Mouse (Mus musculus): ENCODE data around the gene Mslnl. TPM values are rescaled to one million over a fixed set of nuclear protein-coding genes. Genes with fewer than 3 reads are reported as not detected.

Gene Mslnl
- polyA plus RNA-seq, 1 experiment from 2014 or later: not detected

- peak; percentile 85 for ATAC-seq
- H3K9me3 ChIP-seq (ENCODE audit: control insufficient read depth): no peaks in the 10 kb centered on the region
- H3K27ac ChIP-seq (ENCODE audit: low read depth, low read length): no peak within 1 kb of the TSS
- peak within 1 kb of the TSS; percentile 80 for H3K4me3 ChIP-seq (ENCODE audit: low read depth, low read length)
- H3K9ac ChIP-seq (ENCODE audit: low read depth, low read length): peak within 1 kb of the TSS; percentile 86
- H3K27me3 ChIP-seq (replicated peaks; ENCODE audit: control insufficient read depth, insufficient read depth, low read length): 0 out of 2 replicates have a peak, but pooled peaks cover 5% of the 10 kb centered on the region
- peak within 1 kb of the TSS; percentile 77 for H3K4me2 ChIP-seq (replicated peaks; ENCODE audit: low read depth)
- TF ChIP-seq CTCF (IDR thresholded peaks at IDR 0.05; ENCODE audit: low read depth): peak; percentile 99
- H3K36me3 ChIP-seq (ENCODE audit: control insufficient read depth, insufficient read depth): peaks cover 15% of the 10 kb centered on the region; the same call in 1 of the 2 replicates
- peaks cover 7% of the 10 kb centered on the region; the same call in 1 of the 2 replicates for H3K4me1 ChIP-seq (replicated peaks; ENCODE audit: control insufficient read depth, insufficient read depth, low read length)
- WGBS: under 1% methylated on average over 37 of the region's 37 CpGs
Observed at GRCm38 (mm10) chr17:25773549-25774120, 37.8 kb downstream of the Mslnl start, which contains the start of gene Narfl. Gene Narfl (plus strand): TSS chr17:25773776.

- TF ChIP-seq CTCF (IDR thresholded peaks at IDR 0.05; ENCODE audit: low read depth): no peak
- ATAC-seq: no peak
- 74% methylated on average over 10 of the region's 10 CpGs for WGBS
Observed at GRCm38 (mm10) chr17:25775318-25776062, 39.6 kb downstream of the Mslnl start.

GRCm38 (mm10) chr17:25777948-25778347, 42.1 kb downstream of the Mslnl start:
- ATAC-seq: no peak
- TF ChIP-seq CTCF (IDR thresholded peaks at IDR 0.05; ENCODE audit: low read depth): no peak
- Histone ChIP-seq H3K27me3 (replicated peaks; ENCODE audit: control insufficient read depth, insufficient read depth, low read length) (no peaks in the 10 kb centered on the region), H3K4me1 (replicated peaks; ENCODE audit: control insufficient read depth, insufficient read depth, low read length) (peaks cover 7% of the 10 kb centered on the region; the same call in 1 of the 2 replicates), H3K36me3 (ENCODE audit: control insufficient read depth, insufficient read depth) (peaks cover 52% of the 10 kb centered on the region), H3K4me3 (ENCODE audit: low read depth, low read length) (no peak overlapping the region), H3K4me2 (replicated peaks; ENCODE audit: low read depth) (no peak overlapping the region), H3K9me3 (ENCODE audit: control insufficient read depth) (no peaks in the 10 kb centered on the region), H3K27ac (ENCODE audit: low read depth, low read length) (no peak overlapping the region), H3K9ac (ENCODE audit: low read depth, low read length) (no peak overlapping the region)
- WGBS: 97% methylated on average over 5 of the region's 5 CpGs

More at GRCm38 (mm10) chr17:25775318-25776062, 39.6 kb downstream of the Mslnl start:
- Histone ChIP-seq H3K36me3 (ENCODE audit: control insufficient read depth, insufficient read depth) (peaks cover 28% of the 10 kb centered on the region), H3K4me3 (ENCODE audit: low read depth, low read length) (no peak overlapping the region), H3K4me1 (replicated peaks; ENCODE audit: control insufficient read depth, insufficient read depth, low read length) (peaks cover 7% of the 10 kb centered on the region; the same call in 1 of the 2 replicates), H3K9me3 (ENCODE audit: control insufficient read depth) (no peaks in the 10 kb centered on the region), H3K4me2 (replicated peaks; ENCODE audit: low read depth) (no peak overlapping the region), H3K27me3 (replicated peaks; ENCODE audit: control insufficient read depth, insufficient read depth, low read length) (no peaks in the 10 kb centered on the region), H3K27ac (ENCODE audit: low read depth, low read length) (no peak overlapping the region), H3K9ac (ENCODE audit: low read depth, low read length) (no peak overlapping the region)

GRCm38 (mm10) chr17:25781339-25781738, 45.5 kb downstream of the Mslnl start:
- ATAC-seq: no peak
- Histone ChIP-seq H3K9me3 (ENCODE audit: control insufficient read depth) (no peaks in the 10 kb centered on the region), H3K4me1 (replicated peaks; ENCODE audit: control insufficient read depth, insufficient read depth, low read length) (peaks cover 6% of the 10 kb centered on the region; the same call in 1 of the 2 replicates), H3K4me2 (replicated peaks; ENCODE audit: low read depth) (no peak overlapping the region), H3K4me3 (ENCODE audit: low read depth, low read length) (no peak overlapping the region), H3K36me3 (ENCODE audit: control insufficient read depth, insufficient read depth) (peaks cover 54% of the 10 kb centered on the region), H3K27ac (ENCODE audit: low read depth, low read length) (no peak overlapping the region; the same call in 1 of the 2 replicates), H3K9ac (ENCODE audit: low read depth, low read length) (no peak overlapping the region), H3K27me3 (replicated peaks; ENCODE audit: control insufficient read depth, insufficient read depth, low read length) (no peaks in the 10 kb centered on the region)
- 67% methylated on average over 6 of the region's 6 CpGs for WGBS
- no peak for TF ChIP-seq CTCF (IDR thresholded peaks at IDR 0.05; ENCODE audit: low read depth)

GRCm38 (mm10) chr17:25783086-25783485, 47.2 kb downstream of the Mslnl start:
- WGBS: 68% methylated on average over 7 of the region's 7 CpGs

GRCm38 (mm10) chr17:25783861-25784574, 48.2 kb downstream of the Mslnl start:
- peaks cover 50% of the 10 kb centered on the region for H3K36me3 ChIP-seq (ENCODE audit: control insufficient read depth, insufficient read depth)
- no peak overlapping the region for H3K9ac ChIP-seq (ENCODE audit: low read depth, low read length)
- ATAC-seq: no peak
- H3K4me3 ChIP-seq (ENCODE audit: low read depth, low read length): no peak overlapping the region
- peaks cover 6% of the 10 kb centered on the region; the same call in 1 of the 2 replicates for H3K4me1 ChIP-seq (replicated peaks; ENCODE audit: control insufficient read depth, insufficient read depth, low read length)
- H3K27ac ChIP-seq (ENCODE audit: low read depth, low read length): no peak overlapping the region; the same call in 1 of the 2 replicates
- 77% methylated on average over 15 of the region's 15 CpGs for WGBS
- no peaks in the 10 kb centered on the region for H3K9me3 ChIP-seq (ENCODE audit: control insufficient read depth)
- H3K4me2 ChIP-seq (replicated peaks; ENCODE audit: low read depth): peak overlapping the region; percentile 88
- TF ChIP-seq CTCF (IDR thresholded peaks at IDR 0.05; ENCODE audit: low read depth): no peak
- no peaks in the 10 kb centered on the region for H3K27me3 ChIP-seq (replicated peaks; ENCODE audit: control insufficient read depth, insufficient read depth, low read length)

More at GRCm38 (mm10) chr17:25783086-25783485, 47.2 kb downstream of the Mslnl start:
- no peak overlapping the region for H3K27ac ChIP-seq (ENCODE audit: low read depth, low read length)
- H3K4me3 ChIP-seq (ENCODE audit: low read depth, low read length): no peak overlapping the region
- no peak overlapping the region for H3K9ac ChIP-seq (ENCODE audit: low read depth, low read length)
- H3K4me1 ChIP-seq (replicated peaks; ENCODE audit: control insufficient read depth, insufficient read depth, low read length): peaks cover 6% of the 10 kb centered on the region; the same call in 1 of the 2 replicates
- peaks cover 51% of the 10 kb centered on the region for H3K36me3 ChIP-seq (ENCODE audit: control insufficient read depth, insufficient read depth)
- TF ChIP-seq CTCF (IDR thresholded peaks at IDR 0.05; ENCODE audit: low read depth): no peak
- no peak overlapping the region for H3K4me2 ChIP-seq (replicated peaks; ENCODE audit: low read depth)
- no peaks in the 10 kb centered on the region for H3K9me3 ChIP-seq (ENCODE audit: control insufficient read depth)
- no peaks in the 10 kb centered on the region for H3K27me3 ChIP-seq (replicated peaks; ENCODE audit: control insufficient read depth, insufficient read depth, low read length)
- no peak for ATAC-seq

Measured in intestine, postnatal 0 days (tissue).